Mouse (Mus musculus) forebrain, embryonic 14.5 days (tissue): ENCODE results near the gene Nxpe5. TPM values are rescaled to one million over a fixed set of nuclear protein-coding genes. Genes with fewer than 3 reads are reported as not detected.
A peak's percentile ranks its signal among the peaks of the same experiment; 100 is the strongest.
"Not testable (repeated sequence)": the region's sequence is repeated elsewhere in the genome, so short reads cannot be mapped to it uniquely, and the experiment has no call there.

Experiments used
- ATAC-seq: fragments of 200-750 bp; cut with Nextera tagmentation; 2 replicates; pipeline ENCODE4 v1.8.0; 2017; ENCODE audit warnings: mild to moderate bottlenecking, moderate library complexity
- DNase-seq: peaks from one replicate; pipeline ENCODE4 v3.0.0-alpha.2; 2015; ENCODE audit warnings: low spot score
- H3K27ac ChIP-seq: fragments of 300-500 bp; sonication (generic); 2 replicates; pipeline ENCODE4 v1.5.1; 2014; ENCODE audit warnings: low read depth, mild to moderate bottlenecking, control low read depth, low read length, moderate library complexity
- H3K27me3 ChIP-seq: fragments of 300-500 bp; sonication (generic); replicated peaks from 2 replicates; pipeline ENCODE4 v1.6.1; 2014; ENCODE audit warnings: low read length, control low read depth, mixed read lengths; ENCODE audit not compliant: control insufficient read depth, insufficient read depth
- H3K36me3 ChIP-seq: fragments of 300-500 bp; sonication (generic); 2 replicates; pipeline ENCODE4 v1.6.1; 2014; ENCODE audit warnings: low read length, control low read depth; ENCODE audit not compliant: control insufficient read depth, insufficient read depth
- H3K4me1 ChIP-seq: fragments of 300-500 bp; sonication (generic); 2 replicates; pipeline ENCODE4 v1.6.1; 2014; ENCODE audit warnings: antibody characterized with exemption, low read length, control low read depth; ENCODE audit not compliant: control insufficient read depth, insufficient read depth
- H3K4me2 ChIP-seq: fragments of 300-500 bp; sonication (generic); 2 replicates; pipeline ENCODE4 v1.6.1; 2014; ENCODE audit warnings: mild to moderate bottlenecking, control low read depth, low read length
- H3K4me3 ChIP-seq: fragments of 300-500 bp; sonication (generic); 2 replicates; pipeline ENCODE4 v1.5.1; 2014; ENCODE audit warnings: low read depth, low read length, control low read depth
- H3K9ac ChIP-seq: fragments of 300-500 bp; sonication (generic); 2 replicates; pipeline ENCODE4 v1.6.1; 2014; ENCODE audit warnings: mild to moderate bottlenecking, low read length, control low read depth, moderate library complexity
- H3K9me3 ChIP-seq: fragments of 300-500 bp; sonication (generic); replicated peaks from 2 replicates; pipeline ENCODE4 v1.6.1; 2016; ENCODE audit warnings: low read length, control low read depth, mixed read lengths; ENCODE audit not compliant: control insufficient read depth
- WGBS: fragments of 180-500 bp; shearing (Covaris S2); extraction: QIAGEN DNeasy Blood & Tissue Kit; methylation state at CpG from one replicate; pipeline ENCODE4 v1.1.7; 2014; 5-methylcytosine and 5-hydroxymethylcytosine counted together
- polyA plus RNA-seq: library from polyadenylated mRNA; unstranded; fragments of >200 nt; fragmentation: Nextera tagmentation; extraction: Ambion mirVana; gene quantifications from 2 replicates; pipeline ENCODE4 v1.2.1, GENCODE M21; 2014

Gene Nxpe5
- polyA plus RNA-seq, 1 experiment from 2014 or later = not detected

GRCm38 (mm10) chr5:138207253-138207652 is 18.4 kb upstream of the Nxpe5 start:
- no peak for DNase-seq
- ATAC-seq = no peak
- H3K9ac ChIP-seq = no peak overlapping the region
- H3K36me3 ChIP-seq = no peaks in the 10 kb centered on the region
- no peaks in the 10 kb centered on the region for H3K27me3 ChIP-seq
- H3K4me3 ChIP-seq = no peak overlapping the region
- no peaks in the 10 kb centered on the region for H3K9me3 ChIP-seq
- no peak overlapping the region for H3K4me2 ChIP-seq
- WGBS = 88% methylated on average over 1 of the region's 1 CpGs
- H3K4me1 ChIP-seq = no peaks in the 10 kb centered on the region
- no peak overlapping the region for H3K27ac ChIP-seq

- Histone ChIP-seq H3K9me3 (no peaks in the 10 kb centered on the region), H3K4me2 (no peak overlapping the region), H3K27ac (no peak overlapping the region), H3K27me3 (no peaks in the 10 kb centered on the region), H3K9ac (no peak overlapping the region), H3K36me3 (no peaks in the 10 kb centered on the region), H3K4me3 (no peak overlapping the region), H3K4me1 (no peaks in the 10 kb centered on the region)
- WGBS = 87% methylated on average over 4 of the region's 4 CpGs
- ATAC-seq (no peak), DNase-seq (no peak)
Measured at GRCm38 (mm10) chr5:138207873-138208272, 17.8 kb upstream of the Nxpe5 start.

GRCm38 (mm10) chr5:138216632-138217031 is 9.1 kb upstream of the Nxpe5 start:
- not testable (repeated sequence) for H3K4me2 ChIP-seq, H3K9ac ChIP-seq, DNase-seq, H3K36me3 ChIP-seq, ATAC-seq, H3K27ac ChIP-seq, H3K4me3 ChIP-seq, H3K9me3 ChIP-seq, H3K4me1 ChIP-seq, H3K27me3 ChIP-seq
- WGBS = 95% methylated on average over 13 of the region's 13 CpGs

GRCm38 (mm10) chr5:138219864-138220263 is 5.8 kb upstream of the Nxpe5 start:
- Histone ChIP-seq H3K4me1 (no peaks in the 10 kb centered on the region), H3K27me3 (no peaks in the 10 kb centered on the region), H3K4me2 (no peak overlapping the region), H3K9ac (no peak overlapping the region), H3K27ac (no peak overlapping the region), H3K36me3 (no peaks in the 10 kb centered on the region), H3K4me3 (no peak overlapping the region), H3K9me3 (no peaks in the 10 kb centered on the region)
- DNase-seq (no peak), ATAC-seq (no peak)
- WGBS = 79% methylated on average over 2 of the region's 2 CpGs

- Histone ChIP-seq H3K27ac (no peak overlapping the region), H3K4me1 (no peaks in the 10 kb centered on the region), H3K9ac (no peak overlapping the region), H3K36me3 (no peaks in the 10 kb centered on the region), H3K4me2 (no peak overlapping the region), H3K9me3 (no peaks in the 10 kb centered on the region), H3K27me3 (no peaks in the 10 kb centered on the region), H3K4me3 (no peak overlapping the region)
- peak; percentile 76 for DNase-seq
- no peak for ATAC-seq
- WGBS = 24% methylated on average over 4 of the region's 4 CpGs
Measured at GRCm38 (mm10) chr5:138222111-138222510, 3.6 kb upstream of the Nxpe5 start.

- Histone ChIP-seq H3K4me3 (no peak overlapping the region), H3K9me3 (no peaks in the 10 kb centered on the region), H3K27me3 (no peaks in the 10 kb centered on the region), H3K36me3 (no peaks in the 10 kb centered on the region), H3K9ac (no peak overlapping the region), H3K27ac (no peak overlapping the region), H3K4me1 (no peaks in the 10 kb centered on the region), H3K4me2 (no peak overlapping the region)
- no peak for ATAC-seq
- DNase-seq = no peak
- WGBS = 65% methylated on average over 3 of the region's 3 CpGs
Measured at GRCm38 (mm10) chr5:138223287-138223686, 2.4 kb upstream of the Nxpe5 start.

- no peak overlapping the region for H3K9ac ChIP-seq
- 85% methylated on average over 4 of the region's 4 CpGs for WGBS
- H3K4me2 ChIP-seq = no peak overlapping the region
- no peak overlapping the region for H3K27ac ChIP-seq
- no peak overlapping the region for H3K4me3 ChIP-seq
- H3K9me3 ChIP-seq = no peaks in the 10 kb centered on the region
- no peak for ATAC-seq
- H3K27me3 ChIP-seq = no peaks in the 10 kb centered on the region
- DNase-seq = no peak
- H3K36me3 ChIP-seq = no peaks in the 10 kb centered on the region
- H3K4me1 ChIP-seq = no peaks in the 10 kb centered on the region
Measured at GRCm38 (mm10) chr5:138226491-138226890, 793 bp downstream of the Nxpe5 start.

GRCm38 (mm10) chr5:138227367-138227766 is 1.7 kb downstream of the Nxpe5 start:
- H3K9me3 ChIP-seq = no peaks in the 10 kb centered on the region
- H3K9ac ChIP-seq = no peak overlapping the region
- WGBS = 67% methylated on average over 2 of the region's 2 CpGs
- no peaks in the 10 kb centered on the region for H3K27me3 ChIP-seq
- no peak overlapping the region for H3K4me3 ChIP-seq
- H3K4me2 ChIP-seq = no peak overlapping the region
- DNase-seq (no peak), ATAC-seq (no peak)
- no peaks in the 10 kb centered on the region for H3K36me3 ChIP-seq
- no peak overlapping the region for H3K27ac ChIP-seq
- no peaks in the 10 kb centered on the region for H3K4me1 ChIP-seq

- WGBS = 58% methylated on average over 3 of the region's 3 CpGs
- H3K9ac ChIP-seq = no peak overlapping the region
- ATAC-seq = no peak
- H3K9me3 ChIP-seq = no peaks in the 10 kb centered on the region
- no peak overlapping the region for H3K27ac ChIP-seq
- H3K4me2 ChIP-seq = no peak overlapping the region
- peak; percentile 1 for DNase-seq
- H3K4me3 ChIP-seq = no peak overlapping the region
- H3K4me1 ChIP-seq = no peaks in the 10 kb centered on the region
- no peaks in the 10 kb centered on the region for H3K36me3 ChIP-seq
- H3K27me3 ChIP-seq = no peaks in the 10 kb centered on the region
Measured at GRCm38 (mm10) chr5:138228026-138228425, 2.3 kb downstream of the Nxpe5 start.
